Mouse (Mus musculus): Measurements from ENCODE around the gene Rpl3.

Rpl3 gene

GRCm38 (mm10) chr15:80083740-80084139, 7.9 kb downstream of the Rpl3 start:
- DNase-seq: no peak

- DNase-seq: peak; percentile 99 to 100
Observed at GRCm38 (mm10) chr15:80083276-80083731, 8.4 kb downstream of the Rpl3 start.

GRCm38 (mm10) chr15:80082661-80083275, 8.9 kb downstream of the Rpl3 start:
- DNase-seq: peak in 1 of 2 experiments; percentile 49

GRCm38 (mm10) chr15:80081801-80082546, 9.7 kb downstream of the Rpl3 start:
- DNase-seq: no peak

DNA sequence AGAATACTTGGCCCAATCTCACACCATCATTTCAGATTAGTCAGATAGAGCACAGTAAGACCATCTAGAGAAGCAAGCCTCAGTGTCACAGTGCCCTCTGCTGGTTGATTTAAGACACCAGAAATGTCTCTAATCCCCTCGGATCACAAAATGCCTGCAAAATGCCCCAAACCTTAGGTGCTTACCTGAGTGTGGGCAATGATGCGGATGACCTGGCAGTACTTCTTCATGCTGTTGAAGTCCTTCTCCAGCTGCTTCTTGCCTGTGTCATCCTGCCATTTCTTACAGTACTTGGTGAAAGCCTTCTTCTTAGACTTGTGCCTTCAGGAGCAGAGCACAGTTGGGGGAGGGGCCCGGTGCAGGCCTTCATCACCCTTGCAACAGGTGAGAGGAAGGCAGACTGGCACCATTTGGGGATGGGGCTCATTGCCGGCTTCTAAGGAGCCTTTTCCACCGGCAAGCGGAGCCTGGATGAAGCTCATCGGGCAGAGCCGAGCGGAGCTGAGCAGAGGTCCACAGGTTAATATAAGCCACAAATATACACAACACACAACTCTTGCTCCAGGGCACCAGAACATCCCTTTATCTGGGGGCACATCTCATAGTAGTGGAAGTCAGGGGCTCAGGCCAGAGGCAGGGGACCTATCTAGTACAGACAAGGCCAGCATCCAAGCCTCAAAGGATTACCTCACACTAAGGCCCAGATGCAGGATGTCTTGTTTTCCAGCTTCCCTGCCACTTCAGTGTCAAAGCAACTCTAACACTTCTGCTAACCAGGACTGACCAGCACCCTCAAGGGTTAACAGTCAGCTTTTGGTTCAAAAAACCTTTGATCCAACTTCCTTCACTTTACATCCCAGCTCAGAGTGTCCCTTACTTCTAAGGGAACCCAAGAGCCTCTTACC, 10.7 kb downstream of the Rpl3 start:
- peak in 1 of 2 experiments; percentile 44 for DNase-seq

GRCm38 (mm10) chr15:80079954-80080353, 11.7 kb downstream of the Rpl3 start:
- DNase-seq: no peak

DNA sequence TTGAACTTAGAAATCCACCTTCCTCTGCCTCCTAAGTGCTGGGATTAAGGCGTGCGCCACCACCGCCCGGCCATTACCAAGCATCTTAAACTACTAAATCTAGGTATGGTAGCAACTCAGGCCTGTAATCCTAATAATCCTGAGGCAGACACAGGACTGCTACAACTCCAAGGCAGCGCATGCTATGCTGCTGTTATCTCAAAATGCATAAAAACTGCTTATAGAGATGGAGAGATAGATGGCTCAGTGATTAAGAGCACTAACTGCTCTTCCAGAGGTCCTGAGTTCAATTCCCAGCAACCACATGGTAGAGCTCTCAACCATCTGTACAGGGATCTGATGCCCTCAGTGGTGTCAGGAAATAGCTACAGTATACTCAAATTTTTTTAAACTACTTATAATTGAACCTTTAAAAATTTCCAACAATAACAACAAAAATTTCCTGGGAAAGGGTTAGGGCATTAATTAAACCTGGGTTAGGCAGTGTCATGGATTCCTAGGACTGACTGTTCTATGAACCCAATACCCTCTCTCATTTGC, 12.5 kb downstream of the Rpl3 start:
- no peak for DNase-seq

DNA sequence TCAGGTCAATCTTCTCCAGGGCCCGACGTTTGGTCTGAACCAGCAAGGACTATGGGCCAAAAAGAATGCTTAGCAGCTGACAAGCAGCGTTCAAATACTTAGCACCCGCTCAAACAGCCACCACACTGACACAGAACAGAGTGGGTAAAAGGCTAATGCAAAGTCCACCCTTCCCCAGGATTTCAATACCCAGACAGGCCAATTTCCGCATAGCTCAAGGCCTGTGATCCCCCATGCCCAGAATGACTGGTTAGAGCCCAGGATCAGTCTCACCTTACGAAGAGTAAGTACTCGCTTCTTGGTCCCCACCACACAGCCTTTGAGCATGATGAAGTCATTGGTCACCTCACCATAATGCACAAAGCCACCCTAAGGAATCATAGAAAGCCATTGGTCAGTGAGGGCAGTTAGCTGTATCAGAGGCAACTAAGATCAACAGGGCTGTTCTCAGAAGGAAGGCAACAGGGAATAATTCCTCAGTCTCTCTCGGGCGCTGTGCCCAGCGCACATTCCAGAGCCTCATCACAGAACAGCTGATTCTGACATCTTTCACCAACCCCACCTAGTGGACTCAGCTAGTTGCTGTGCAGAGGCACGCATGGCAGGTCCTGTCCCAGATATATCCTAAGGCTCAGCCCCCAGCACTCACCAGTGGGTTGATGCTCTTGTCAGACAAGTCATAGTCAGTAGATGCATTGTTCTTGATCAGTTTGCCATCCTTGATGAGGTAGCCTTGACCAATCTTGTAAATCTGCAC, 13.4 kb downstream of the Rpl3 start:
- DNase-seq: peak in 1 of 2 experiments; percentile 27

DNA sequence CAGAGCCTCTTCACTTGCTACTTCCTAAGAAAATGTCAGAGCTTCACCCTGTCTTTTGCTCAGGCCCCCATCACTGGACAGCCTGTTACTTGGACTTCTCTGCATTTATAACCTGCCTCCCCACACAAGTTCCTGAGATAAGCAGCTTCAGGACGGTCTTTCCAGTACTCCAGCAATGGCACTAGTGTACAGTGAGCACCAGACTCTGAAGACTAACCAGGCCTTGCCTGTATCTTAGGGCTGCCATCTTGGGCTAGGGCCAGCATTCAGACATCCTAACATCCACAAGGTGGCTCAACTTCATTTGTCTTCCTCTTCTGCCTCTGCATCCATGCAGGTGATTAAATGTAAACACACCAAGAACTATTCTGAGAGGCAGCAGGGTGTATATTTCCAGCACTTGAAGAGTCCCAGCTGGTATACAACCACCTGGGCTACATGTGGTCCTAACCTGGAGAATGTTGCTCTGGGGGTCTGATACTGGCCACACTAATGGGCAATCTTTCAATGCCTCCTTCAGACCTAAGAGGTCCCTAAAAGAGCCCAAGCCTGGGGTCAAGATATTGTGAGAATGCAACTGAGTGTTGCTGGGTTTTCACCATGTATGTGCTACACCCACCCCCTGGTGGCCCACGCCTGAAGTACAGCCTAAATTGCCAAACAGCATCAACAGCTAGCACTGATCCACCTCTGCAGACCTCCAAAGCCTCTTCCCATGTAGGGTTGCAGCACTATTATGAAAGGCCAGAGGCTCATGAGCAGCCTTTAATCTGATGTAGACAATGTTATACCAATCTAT, 15.1 kb downstream of the Rpl3 start:
- peak; percentile 90 for DNase-seq

DNA sequence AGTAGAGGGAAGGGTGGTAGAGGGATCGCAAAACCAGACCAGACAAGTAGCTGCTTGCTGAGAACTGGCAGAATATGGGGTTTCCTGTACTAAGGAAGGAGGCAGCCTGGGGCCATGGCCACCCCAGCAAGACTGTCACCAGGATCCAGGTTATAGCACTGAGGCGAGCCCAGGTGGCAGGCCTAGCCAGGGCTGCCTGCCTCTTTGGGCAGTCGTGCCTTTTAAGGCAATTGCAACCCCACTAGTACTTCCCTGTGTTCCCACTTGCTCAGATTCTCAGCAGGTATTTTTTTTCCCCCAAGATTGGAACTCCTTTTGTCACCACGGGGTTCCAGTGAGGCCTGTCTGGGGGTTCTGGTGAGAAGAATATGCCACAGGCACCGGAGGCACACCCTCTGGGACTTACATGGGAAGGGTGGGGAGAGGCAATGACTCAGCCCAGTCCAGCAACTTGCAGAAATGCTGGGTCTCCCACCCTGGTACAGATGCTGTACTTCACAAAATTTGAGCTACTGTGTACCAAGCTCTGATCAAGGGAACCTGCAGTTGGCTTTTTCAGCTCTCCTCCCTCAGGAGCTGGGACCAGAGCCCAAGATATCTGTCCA, 15.8 kb downstream of the Rpl3 start:
- DNase-seq: no peak

DNA sequence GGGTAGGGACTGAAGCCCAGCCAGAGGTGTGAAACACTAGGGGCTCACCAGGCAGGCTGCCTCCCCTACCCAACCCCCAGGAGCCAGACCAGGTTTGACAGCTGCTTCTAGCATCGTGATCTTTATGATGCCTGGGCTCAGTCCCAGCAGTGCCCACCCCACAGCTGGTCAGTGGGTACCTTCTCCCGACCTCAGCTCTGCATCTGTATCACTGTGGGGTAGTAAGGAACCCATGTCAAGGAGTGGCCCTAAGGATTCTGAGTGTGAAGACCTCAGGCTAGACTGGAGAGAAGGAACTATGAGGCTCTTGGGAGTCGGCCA, 16.3 kb downstream of the Rpl3 start:
- DNase-seq: no peak

GRCm38 (mm10) chr15:80074663-80075373, 16.9 kb downstream of the Rpl3 start:
- no peak for DNase-seq

GRCm38 (mm10) chr15:80073256-80073621, 18.4 kb downstream of the Rpl3 start:
- no peak for DNase-seq

GRCm38 (mm10) chr15:80072579-80073255, 19.0 kb downstream of the Rpl3 start:
- no peak for DNase-seq

DNA sequence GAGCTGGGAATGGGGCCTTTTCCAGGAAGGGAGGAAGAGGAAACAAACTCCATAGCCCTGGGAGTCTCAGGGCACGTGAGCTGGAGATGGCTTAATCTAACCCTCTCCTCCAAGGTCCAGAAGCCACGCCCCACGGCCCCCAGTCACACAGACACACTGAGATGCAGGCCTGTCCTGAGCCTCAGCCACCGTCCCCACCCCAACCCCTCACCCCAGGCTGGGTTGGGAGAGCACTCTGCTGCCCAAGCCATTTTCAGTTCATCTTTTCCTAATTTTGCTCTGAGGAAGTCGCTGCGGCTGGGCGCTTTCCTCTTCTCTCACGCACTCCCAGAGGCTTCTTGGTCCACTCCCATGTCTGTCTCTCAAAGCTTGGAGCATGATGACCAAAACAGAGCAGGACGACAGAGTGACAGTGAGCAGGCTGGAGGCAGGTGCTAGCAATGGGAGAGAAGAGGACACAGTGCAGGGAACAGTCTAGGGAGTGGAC, 19.7 kb downstream of the Rpl3 start:
- peak in 1 of 2 experiments; percentile 30 for DNase-seq

GRCm38 (mm10) chr15:80070095-80070644, 21.5 kb downstream of the Rpl3 start:
- DNase-seq: peak in 1 of 2 experiments; percentile 6

GRCm38 (mm10) chr15:80069171-80069570, 22.5 kb downstream of the Rpl3 start:
- no peak for DNase-seq

- DNase-seq: peak; percentile 59 to 62
Observed at GRCm38 (mm10) chr15:80066538-80066937, 25.1 kb downstream of the Rpl3 start.

DNA sequence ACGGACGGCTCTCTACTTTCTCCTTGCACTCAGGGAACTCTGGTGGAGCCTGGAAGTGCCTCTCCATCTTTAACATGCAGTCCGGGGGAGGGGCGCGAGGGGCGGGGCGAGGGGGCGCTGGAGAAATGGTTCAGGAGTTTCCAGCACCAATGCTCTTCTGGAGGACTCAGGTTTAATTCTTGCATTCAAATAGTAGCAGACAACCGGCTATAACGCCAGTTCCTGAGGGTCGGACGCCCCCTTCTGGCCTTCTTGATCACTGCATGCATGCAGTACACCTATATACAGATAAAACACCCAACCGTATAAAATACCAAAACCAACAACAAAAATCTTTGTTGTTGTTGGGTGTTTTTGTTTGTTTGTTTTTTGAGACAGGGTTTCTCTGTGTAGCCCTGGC, 26.3 kb downstream of the Rpl3 start:
- DNase-seq: peak; percentile 82 to 86
